Mouse (Mus musculus) hindbrain, postnatal 0 days (tissue): ENCODE results near the gene C9orf72. TPM values are rescaled to one million over a fixed set of nuclear protein-coding genes. Genes with fewer than 3 reads are reported as not detected.

Experiments
- ATAC-seq: fragments of 200-750 bp; cut with Nextera tagmentation; 2 replicates; pipeline ENCODE4 v1.8.0; 2017; ENCODE audit warnings: mild to moderate bottlenecking, moderate TSS enrichment, moderate library complexity
- DNase-seq: peaks from one replicate; pipeline ENCODE4 v3.0.0-alpha.2; 2015; ENCODE audit warnings: low spot score
- H3K27ac ChIP-seq: fragments of 300-500 bp; sonication (generic); 2 replicates; pipeline ENCODE4 v1.5.1; 2014; ENCODE audit warnings: mild to moderate bottlenecking
- H3K27me3 ChIP-seq: fragments of 300-500 bp; sonication (generic); 2 replicates; pipeline ENCODE4 v1.6.1; 2014; ENCODE audit warnings: low read length, mixed read lengths; ENCODE audit not compliant: insufficient read depth
- H3K36me3 ChIP-seq: fragments of 300-500 bp; sonication (generic); 2 replicates; pipeline ENCODE4 v1.6.1; 2014; ENCODE audit warnings: low read length, mixed read lengths; ENCODE audit not compliant: insufficient read depth
- H3K4me1 ChIP-seq: fragments of 300-500 bp; sonication (generic); 2 replicates; pipeline ENCODE4 v1.6.1; 2014; ENCODE audit warnings: antibody characterized with exemption, low read length, mixed read lengths; ENCODE audit not compliant: insufficient read depth
- H3K4me2 ChIP-seq: fragments of 300-500 bp; sonication (generic); 2 replicates; pipeline ENCODE4 v1.6.1; 2014; ENCODE audit warnings: low read depth, mild to moderate bottlenecking, low read length, moderate library complexity, mixed read lengths
- H3K4me3 ChIP-seq: fragments of 300-500 bp; sonication (generic); 2 replicates; pipeline ENCODE4 v1.5.1; 2014; ENCODE audit warnings: low read length
- H3K9ac ChIP-seq: fragments of 300-500 bp; sonication (generic); replicated peaks from 2 replicates; pipeline ENCODE4 v1.6.1; 2014; ENCODE audit warnings: mild to moderate bottlenecking, low read length, moderate library complexity, mixed read lengths
- H3K9me3 ChIP-seq: fragments of 300-500 bp; sonication (generic); 2 replicates; pipeline ENCODE4 v1.6.1; 2016; ENCODE audit warnings: low read length, mixed read lengths
- CTCF ChIP-seq: IDR thresholded peaks from 2 replicates; pipeline ENCODE4 v1.5.1; 2016; ENCODE audit warnings: antibody characterized with exemption, control low read depth, low read depth
- WGBS: fragments of 180-500 bp; shearing (Covaris S2); extraction: QIAGEN DNeasy Blood & Tissue Kit; methylation state at CpG from one replicate; pipeline ENCODE4 v1.1.7; 2014; 5-methylcytosine and 5-hydroxymethylcytosine counted together
- polyA plus RNA-seq: library from polyadenylated mRNA; unstranded; fragments of >200 nt; fragmentation: Nextera tagmentation; extraction: Ambion mirVana; gene quantifications from 2 replicates; pipeline ENCODE4 v1.2.1, GENCODE M21; 2015
- total RNA-seq: library from RNA; depleted of rRNA; stranded (reverse); fragments of >200 nt; gene quantifications from 2 replicates; pipeline ENCODE4 v1.2.3, GENCODE M21; 2014

The C9orf72 gene
- total and polyA plus RNA-seq, 2 experiments from 2014 or later: 40.4 to 42.3 TPM

DNA sequence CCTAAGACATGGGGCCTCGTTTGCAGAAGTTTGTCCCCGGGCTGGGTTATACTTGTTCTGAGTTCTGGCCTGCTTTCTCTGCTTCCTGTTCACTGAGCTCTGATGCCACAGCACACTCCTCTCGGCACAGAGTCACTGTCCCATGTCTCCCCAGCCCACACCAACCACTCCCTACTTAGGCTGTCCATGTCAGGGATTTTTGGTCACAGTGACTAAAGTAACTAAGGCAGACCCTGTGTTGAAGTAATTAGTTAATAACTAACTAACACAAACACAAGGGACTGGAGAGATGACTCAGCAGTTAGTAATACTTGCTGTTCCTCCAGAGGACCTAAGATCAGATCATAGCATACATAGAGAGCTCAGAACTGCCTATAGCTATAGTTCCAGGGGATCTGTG is 60.0 kb downstream of the C9orf72 start:
- no peak overlapping the region for H3K4me3 ChIP-seq
- no peaks in the 10 kb centered on the region for H3K4me1 ChIP-seq
- H3K9me3 ChIP-seq: no peaks in the 10 kb centered on the region
- H3K27me3 ChIP-seq: no peaks in the 10 kb centered on the region
- no peak overlapping the region for H3K4me2 ChIP-seq
- H3K9ac ChIP-seq: no peak overlapping the region
- no peaks in the 10 kb centered on the region for H3K36me3 ChIP-seq
- DNase-seq (no peak), ATAC-seq (no peak)
- WGBS: 80% methylated on average over 3 of the region's 3 CpGs
- H3K27ac ChIP-seq: no peak overlapping the region
- TF ChIP-seq CTCF: no peak

DNA sequence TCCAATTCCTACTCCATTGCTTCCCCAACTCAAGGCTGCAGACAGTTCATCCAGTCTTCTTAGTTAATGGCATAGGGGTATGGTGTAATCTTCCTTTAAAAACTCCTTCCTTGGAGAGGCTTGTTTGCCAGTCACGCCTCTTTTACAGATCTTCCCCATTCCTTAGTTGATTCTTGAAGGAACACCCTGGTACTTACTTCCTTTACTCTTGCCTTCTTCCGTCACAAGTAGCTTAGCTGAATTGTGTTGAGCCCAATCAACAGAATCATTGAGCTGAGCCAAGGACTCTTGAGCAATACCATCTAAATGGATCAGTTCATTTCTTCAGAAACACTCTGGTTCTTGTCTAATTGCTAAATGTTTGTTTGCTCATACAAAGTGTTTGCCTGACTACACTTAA is 60.7 kb downstream of the C9orf72 start:
- no peak for ATAC-seq
- H3K4me2 ChIP-seq: no peak overlapping the region

DNA sequence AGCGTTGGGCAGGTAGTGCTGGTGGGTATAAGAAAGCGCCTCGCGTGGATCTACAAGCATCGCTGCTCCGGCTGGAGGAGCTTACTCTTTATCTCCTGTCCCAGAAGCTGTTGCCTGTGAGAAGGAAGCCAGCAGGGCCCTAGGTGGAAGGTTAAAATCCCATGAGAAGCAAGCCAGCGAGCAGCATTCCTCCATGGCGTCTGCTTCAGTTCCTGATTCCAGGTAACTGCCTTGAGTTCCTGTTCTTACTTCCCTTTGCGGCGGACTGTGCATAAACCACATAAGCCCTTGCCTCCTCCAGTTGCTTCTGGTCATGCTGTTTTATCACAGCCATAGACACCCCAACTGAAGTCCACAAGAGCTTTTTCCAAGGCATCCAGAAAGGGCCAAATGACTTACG is 68.2 kb downstream of the C9orf72 start:
- no peak overlapping the region for H3K4me3 ChIP-seq
- no peak for TF ChIP-seq CTCF

More for the DNA sequence above, 60.7 kb downstream of the C9orf72 start:
- Histone ChIP-seq H3K9me3 (no peaks in the 10 kb centered on the region), H3K9ac (no peak overlapping the region), H3K4me3 (no peak overlapping the region), H3K4me1 (no peaks in the 10 kb centered on the region), H3K27me3 (no peaks in the 10 kb centered on the region), H3K27ac (no peak overlapping the region), H3K36me3 (no peaks in the 10 kb centered on the region)
- TF ChIP-seq CTCF: no peak
- no peak for DNase-seq
- 87% methylated on average over 2 of the region's 2 CpGs for WGBS

GRCm38 (mm10) chr4:35156751-35157611 is 69.0 kb downstream of the C9orf72 start, which contains the start of gene Mob3b:
Gene Mob3b (minus strand): TSS chr4:35157484.
- H3K4me1 ChIP-seq: peaks cover 9% of the 10 kb centered on the region; the same call in 1 of the 2 replicates
- H3K27me3 ChIP-seq: no peaks in the 10 kb centered on the region
- peak; percentile 94 for ATAC-seq
- H3K4me2 ChIP-seq: peak within 1 kb of the TSS; percentile 97
- H3K36me3 ChIP-seq: no peaks in the 10 kb centered on the region
- peak; percentile 87 for TF ChIP-seq CTCF
- peak within 1 kb of the TSS; percentile 54; the same call in 1 of the 2 replicates for H3K27ac ChIP-seq
- H3K9ac ChIP-seq: peak within 1 kb of the TSS; percentile 31; the same call in 1 of the 2 replicates
- under 1% methylated on average over 50 of the region's 50 CpGs for WGBS
- H3K9me3 ChIP-seq: no peaks in the 10 kb centered on the region
- H3K4me3 ChIP-seq: peak within 1 kb of the TSS; percentile 47
- DNase-seq: peak; percentile 83

More for the DNA sequence above, 68.2 kb downstream of the C9orf72 start:
- Histone ChIP-seq H3K27ac (no peak overlapping the region), H3K4me1 (peaks cover 9% of the 10 kb centered on the region; the same call in 1 of the 2 replicates), H3K9me3 (no peaks in the 10 kb centered on the region), H3K9ac (no peak overlapping the region), H3K4me2 (peak overlapping the region; percentile 97; the same call in 1 of the 2 replicates), H3K36me3 (no peaks in the 10 kb centered on the region), H3K27me3 (no peaks in the 10 kb centered on the region)
- DNase-seq (no peak), ATAC-seq (no peak)
- 68% methylated on average over 11 of the region's 11 CpGs for WGBS

GRCm38 (mm10) chr4:35156149-35156611 is 69.8 kb downstream of the C9orf72 start:
- no peaks in the 10 kb centered on the region for H3K27me3 ChIP-seq
- H3K4me1 ChIP-seq: peaks cover 9% of the 10 kb centered on the region; the same call in 1 of the 2 replicates
- peak; percentile 27 for DNase-seq
- H3K9ac ChIP-seq: peak overlapping the region; percentile 31; the same call in 1 of the 2 replicates
- H3K4me3 ChIP-seq: peak overlapping the region; percentile 47
- no peaks in the 10 kb centered on the region for H3K9me3 ChIP-seq
- H3K36me3 ChIP-seq: no peaks in the 10 kb centered on the region
- peak overlapping the region; percentile 97 for H3K4me2 ChIP-seq
- peak overlapping the region; percentile 54; the same call in 1 of the 2 replicates for H3K27ac ChIP-seq
- peak; percentile 36; the same call in 1 of the 2 replicates for ATAC-seq
- no peak for TF ChIP-seq CTCF
- under 1% methylated on average over 26 of the region's 26 CpGs for WGBS

GRCm38 (mm10) chr4:35155132-35155922 is 70.6 kb downstream of the C9orf72 start:
- peak; percentile 38 for TF ChIP-seq CTCF
- peak overlapping the region; percentile 97 for H3K4me2 ChIP-seq
- WGBS: 25% methylated on average over 20 of the region's 20 CpGs
- H3K27me3 ChIP-seq: no peaks in the 10 kb centered on the region
- no peaks in the 10 kb centered on the region for H3K36me3 ChIP-seq
- no peak overlapping the region for H3K27ac ChIP-seq
- H3K9ac ChIP-seq: peak overlapping the region; percentile 31; the same call in 1 of the 2 replicates
- ATAC-seq (no peak), DNase-seq (peak; percentile 24)
- peaks cover 9% of the 10 kb centered on the region; the same call in 1 of the 2 replicates for H3K4me1 ChIP-seq
- H3K4me3 ChIP-seq: peak overlapping the region; percentile 47
- H3K9me3 ChIP-seq: no peaks in the 10 kb centered on the region
